Mouse (Mus musculus): ENCODE data around the gene Cdk5r1.
"Not testable (repeated sequence)": the region's sequence is repeated elsewhere in the genome, so short reads cannot be mapped to it uniquely, and the experiment has no call there.

The Cdk5r1 gene

DNA sequence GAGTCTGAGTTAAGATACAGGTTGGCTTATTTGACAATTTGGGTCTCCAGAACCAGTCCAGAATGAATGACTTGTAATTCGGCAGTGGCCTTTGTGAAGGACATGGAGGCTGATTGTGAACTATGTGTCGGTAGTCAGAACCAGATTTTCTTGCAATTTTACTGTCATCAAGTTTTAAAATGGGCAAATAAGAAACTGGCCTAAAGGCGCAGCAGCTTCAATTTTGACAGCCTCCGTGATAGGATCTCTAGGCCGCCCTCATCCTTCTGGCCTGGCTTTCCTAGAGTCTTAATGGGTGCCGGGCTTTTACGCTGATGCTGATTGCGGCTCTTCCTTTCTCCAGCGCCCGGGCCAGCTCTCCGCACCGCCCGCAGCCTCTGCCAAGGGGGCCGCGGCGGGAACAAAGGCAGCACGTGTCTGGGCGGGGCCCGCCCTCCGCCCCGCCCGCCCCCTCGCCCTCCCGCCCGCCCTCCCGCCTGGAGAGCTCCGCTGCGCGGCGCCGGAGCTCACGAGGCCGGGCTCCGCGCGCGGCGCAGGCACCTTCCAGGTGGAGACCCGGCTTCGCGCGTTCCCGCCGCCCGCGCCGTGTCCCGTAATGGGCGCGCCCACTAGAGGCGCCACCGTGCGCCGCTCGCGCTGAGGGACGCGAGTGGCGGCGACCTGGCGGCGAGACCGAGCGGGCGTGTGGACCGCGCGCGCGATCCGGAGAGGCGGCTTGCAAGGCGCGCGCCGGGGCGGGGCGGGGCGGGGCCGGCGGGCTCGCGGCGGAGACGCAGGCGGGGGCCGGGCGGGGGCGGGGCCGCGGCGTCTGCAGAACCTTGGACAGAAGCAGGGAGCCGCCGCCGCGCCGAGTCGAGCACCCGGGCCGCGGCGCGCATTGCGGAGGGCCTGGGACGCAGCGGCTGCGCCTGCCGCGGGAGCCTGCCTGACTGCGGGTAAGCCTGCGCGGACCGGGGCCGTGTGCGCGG lies at the start of gene Cdk5r1:
Cdk5r1 (plus strand) TSS at position 802 of the 968 bp plus-strand sequence.
- no peak for DNase-seq (ENCODE audit: low spot score)

DNA sequence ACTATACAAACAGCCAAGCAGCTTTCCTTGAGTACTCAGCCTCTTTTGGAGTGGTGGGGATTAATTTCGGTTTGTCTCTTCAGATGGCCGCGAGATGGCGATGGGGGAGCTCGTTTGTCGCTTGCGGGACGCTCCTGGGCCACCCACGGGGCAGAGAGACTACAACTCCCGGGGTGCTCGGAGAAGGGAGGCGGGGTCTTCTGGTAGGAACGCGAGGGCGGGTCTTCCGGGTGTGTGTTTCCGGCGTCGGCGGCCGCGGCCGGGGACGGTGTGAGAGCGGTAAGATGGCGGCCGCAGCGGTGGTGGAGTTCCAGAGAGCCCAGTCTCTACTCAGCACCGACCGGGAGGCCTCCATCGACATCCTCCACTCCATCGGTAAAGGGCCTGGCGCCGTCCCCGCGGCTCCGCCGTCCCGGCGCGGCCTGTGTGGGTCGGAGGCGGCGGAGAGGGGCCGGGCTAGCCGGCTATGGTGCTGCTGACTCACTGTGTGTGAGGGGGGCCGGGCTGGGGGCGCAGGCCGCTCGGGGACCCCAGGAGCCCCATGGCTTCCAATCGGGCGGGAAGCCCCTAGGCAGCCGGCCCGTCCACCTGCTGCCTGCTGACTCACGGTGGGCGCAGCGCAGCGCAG lies 48.3 kb upstream of the Cdk5r1 start, which contains the start of gene Psmd11:
Psmd11 (plus strand) TSS at position 235 of the 628 bp plus-strand sequence.
- DNase-seq (ENCODE audit: low spot score) = peak; percentile 90

DNA sequence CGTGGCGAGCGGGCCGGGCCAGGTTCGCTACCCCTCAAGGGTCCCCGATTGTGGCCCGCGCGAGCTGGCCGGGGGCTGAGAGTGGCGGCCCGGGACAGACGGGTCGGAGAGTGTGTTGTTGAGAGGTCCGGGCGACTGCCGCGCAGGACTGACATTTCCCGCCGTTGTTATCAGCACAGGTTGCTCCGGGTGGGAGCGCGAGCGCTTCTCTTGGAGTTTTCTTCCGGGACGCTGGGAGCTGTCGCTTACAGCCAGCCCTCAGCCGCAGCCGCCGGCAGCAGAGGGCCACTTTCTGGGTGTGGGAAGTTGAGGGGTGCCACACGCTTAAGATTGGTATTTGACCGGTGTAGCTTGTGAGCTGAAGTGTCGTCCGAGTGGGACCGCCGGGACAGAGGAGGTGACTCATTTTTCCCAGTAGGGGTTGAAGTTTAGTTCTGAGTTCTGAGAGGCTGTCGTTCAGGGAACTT lies 47.8 kb upstream of the Cdk5r1 start:
- DNase-seq (ENCODE audit: low spot score) = no peak

DNA sequence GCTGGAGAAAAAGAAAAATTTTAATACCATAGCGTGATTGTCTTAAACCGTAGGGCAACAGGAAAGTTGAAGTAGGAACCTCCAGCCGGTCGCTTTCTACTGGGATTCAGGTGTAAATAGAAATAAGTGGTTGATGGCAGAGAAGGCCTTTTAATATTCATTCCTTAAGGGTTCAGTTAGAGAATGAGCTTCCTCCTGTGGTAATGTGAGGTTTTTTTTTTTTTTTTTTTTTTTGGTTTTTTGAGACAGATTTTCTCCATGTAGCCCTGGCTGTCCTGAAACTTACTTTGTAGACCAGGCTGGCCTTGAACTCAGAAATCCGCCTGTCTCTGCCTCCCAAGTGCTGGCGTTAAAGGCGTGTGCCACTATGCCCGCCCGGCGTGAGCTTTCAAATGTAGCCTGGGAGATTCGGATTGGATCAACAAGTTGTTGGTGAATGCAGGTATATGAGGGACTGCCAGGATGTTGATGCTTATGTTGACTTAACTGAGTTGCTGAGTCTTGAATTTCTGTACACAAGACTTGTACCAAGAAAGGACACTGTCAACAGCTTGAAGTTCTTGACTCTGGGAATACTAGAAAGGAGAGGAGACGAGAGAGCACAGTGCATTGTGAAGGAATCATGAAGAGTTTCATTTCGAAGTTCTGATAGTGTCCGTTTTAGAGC lies 47.2 kb upstream of the Cdk5r1 start:
- DNase-seq (ENCODE audit: low spot score) = no peak

DNA sequence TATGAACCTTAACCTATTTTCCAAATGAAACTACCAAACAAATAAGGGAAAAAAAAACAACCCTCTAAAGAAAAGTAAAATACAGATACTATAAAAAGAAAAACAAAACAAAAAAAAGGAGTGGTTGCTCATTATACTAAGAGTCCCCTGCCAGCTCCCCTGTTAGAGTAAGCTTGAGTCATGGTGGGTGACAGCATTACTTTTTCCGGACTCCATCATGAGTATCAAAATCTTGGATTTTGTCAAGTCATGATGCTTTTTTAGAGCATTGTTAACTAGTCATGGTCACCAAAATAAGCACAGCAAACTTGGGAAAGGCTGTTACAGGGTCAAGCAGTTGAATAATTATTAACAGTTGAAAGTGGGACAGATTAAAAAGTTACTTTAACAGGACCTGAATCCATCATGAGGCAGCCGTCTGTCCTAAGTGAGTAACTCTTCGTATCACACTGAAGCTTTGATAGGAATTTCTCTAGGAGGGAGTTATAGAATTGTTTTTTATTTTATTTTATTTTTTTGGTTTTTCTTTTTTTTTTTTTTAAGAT lies 46.4 kb upstream of the Cdk5r1 start:
- no peak for DNase-seq (ENCODE audit: low spot score)

DNA sequence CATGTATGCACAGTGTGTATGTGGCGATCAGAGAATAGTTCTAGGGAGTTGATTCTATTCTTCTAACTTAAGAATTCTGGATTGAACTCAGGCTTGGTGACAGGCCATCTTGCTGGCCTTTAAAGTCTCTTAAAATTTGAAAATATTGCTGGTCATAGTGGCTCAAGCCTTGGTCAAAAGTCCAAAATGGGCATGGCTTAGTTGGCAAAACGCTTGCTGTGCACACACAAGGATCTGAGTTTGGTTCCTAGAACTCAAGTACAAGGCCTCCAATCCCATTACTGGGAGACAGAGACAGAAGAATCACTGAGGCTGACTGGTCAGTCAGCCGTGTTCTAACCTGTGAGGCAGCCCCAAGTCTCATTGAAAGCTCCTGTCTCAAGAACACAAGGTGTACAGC lies 29.9 kb upstream of the Cdk5r1 start:
- DNase-seq (ENCODE audit: low spot score) = no peak

DNA sequence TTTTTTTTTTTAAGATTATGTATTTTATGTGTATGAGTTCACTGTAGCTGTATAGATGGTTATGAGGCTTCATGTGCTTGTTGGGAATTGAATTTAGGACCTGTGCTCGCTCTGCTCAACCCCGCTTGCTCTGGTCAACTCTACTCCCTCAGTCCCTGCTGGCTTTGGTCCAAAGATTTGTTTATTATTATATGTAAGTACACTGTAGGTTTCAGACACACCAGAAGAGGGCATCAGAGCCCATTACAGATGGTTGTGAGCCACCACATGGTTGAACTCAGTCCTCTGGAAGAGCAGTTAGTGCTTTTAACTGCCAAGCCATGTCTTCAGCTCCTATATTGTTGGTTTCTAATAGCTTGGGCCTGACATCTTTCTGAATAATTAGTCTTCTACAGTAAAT lies 27.0 kb upstream of the Cdk5r1 start:
- no peak for DNase-seq (ENCODE audit: low spot score)

DNA sequence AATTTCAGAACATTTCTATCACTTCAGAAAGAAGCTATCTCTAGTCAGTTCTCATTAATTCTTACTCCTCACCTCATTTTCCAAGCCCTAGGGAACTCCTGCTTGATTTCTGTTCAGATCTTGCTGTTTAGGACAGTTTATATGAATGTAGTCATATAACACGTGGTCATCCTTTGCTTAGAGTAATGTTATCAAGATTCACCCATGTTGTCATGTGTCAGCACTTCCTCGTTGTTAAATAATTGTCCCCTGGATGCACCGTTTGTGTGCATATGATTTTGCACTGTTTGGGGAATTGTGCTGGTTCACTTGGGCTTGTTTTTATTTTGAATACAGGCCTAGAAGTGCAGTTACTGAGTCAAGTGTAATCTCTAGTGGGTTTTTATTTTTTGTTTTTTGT lies 24.6 kb upstream of the Cdk5r1 start:
- no peak for DNase-seq (ENCODE audit: low spot score)

DNA sequence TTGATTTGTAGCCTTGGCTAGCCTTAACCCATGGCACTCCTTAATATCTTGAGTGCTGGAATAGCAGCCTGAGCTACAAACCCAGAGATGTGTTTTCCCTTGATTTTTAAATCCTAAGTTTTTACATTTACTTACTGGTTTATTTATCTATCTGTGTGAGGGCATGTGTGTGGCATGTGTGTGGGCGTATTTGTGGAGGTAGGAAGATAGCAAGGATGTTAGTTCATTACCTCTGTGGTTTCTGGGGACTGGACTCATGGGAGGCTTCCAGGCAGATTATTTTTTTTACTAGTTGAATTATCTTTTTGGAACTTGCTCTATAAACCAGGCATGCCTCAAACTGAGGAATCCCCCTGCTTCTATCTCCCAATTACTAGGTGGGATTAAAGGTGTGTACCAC lies 23.6 kb upstream of the Cdk5r1 start:
- no peak for DNase-seq (ENCODE audit: low spot score)

DNA sequence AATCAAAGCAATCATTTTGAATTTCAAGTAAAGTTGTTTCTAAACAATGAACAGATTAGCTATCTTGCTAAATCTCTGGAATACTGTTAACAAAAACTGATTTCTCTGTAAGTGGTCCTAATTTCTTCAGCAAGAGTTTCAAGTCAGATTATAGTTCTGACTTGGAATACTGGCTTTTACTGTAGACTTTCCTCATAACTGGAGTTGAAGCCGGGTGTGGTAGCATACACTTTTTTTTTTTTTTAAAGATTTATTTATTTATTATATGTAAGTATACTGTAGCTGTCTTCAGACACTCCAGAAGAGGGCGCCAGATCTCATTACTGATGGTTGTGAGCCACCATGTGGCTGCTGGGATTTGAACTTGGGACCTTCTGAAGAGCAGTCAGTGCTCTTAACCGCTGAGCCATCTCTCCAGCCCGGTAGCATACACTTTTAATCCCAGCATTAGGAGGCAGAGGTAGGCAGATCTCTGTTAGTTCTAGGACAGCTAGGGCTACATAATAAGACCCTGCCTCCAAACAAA lies 13.2 kb upstream of the Cdk5r1 start:
- DNase-seq (ENCODE audit: low spot score) = not testable (repeated sequence)

DNA sequence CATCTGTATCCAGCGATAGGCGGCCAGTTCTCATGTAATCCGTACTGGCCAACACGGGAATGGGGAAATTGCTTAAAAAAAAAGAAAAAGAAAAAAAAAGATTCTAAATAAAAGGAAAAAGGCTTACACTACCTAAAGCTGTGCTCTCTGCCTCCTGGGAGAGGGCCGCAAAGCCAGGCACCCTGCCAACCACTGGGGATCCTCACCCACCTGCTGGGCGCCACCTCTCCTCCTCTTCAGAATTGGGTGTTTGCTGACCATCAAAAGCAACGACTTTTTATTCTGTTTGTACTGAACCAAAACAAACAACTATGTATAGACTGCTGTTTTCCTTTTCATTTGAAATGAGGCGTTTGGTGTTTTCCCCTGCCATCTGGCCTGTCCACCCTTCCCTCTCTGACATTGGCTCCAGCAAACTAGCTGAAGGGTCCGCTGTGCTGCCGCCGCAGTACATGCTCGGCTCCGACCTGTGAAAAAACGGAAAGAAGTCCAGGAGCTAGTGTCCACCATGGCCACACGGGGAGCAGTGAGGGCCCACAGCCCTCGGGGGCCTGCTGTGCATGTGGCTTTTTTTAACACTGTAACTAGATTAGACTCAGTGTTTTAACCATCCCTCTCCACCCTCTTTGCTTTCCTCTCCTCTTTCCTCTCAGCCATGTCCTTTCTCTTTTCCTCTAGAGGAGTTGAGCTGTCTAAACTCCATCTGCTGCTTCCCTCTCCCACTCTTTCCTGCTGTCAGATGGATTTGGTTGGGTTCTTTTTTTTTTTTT lies 4.8 kb upstream of the Cdk5r1 start:
- no peak for DNase-seq (ENCODE audit: low spot score)

DNA sequence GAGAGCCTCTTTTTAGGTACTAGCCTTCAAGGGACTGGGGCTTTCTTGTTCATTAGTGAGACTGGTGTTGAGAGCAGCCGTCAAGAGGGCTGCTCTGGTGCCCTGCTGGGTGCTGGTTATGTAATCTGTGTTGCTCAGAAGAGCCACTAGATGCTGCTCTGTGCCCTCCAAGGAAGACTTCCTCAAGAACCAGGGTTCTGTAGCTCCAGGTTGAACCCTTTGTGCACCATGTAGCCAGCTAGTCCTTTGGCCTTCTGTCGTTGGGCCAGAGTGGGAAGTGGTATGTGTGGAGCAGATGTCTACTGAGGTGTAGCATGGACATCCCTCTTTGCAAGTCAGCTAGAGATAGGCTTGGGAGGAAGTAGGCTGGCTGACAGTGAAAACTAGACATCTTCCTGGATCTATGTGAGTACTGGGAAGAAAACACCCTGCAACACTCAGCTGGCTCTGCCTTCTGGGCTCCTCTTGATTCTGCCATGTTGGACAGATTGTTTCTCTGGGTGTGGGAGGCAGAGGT lies 2.6 kb upstream of the Cdk5r1 start:
- DNase-seq (ENCODE audit: low spot score) = no peak

DNA sequence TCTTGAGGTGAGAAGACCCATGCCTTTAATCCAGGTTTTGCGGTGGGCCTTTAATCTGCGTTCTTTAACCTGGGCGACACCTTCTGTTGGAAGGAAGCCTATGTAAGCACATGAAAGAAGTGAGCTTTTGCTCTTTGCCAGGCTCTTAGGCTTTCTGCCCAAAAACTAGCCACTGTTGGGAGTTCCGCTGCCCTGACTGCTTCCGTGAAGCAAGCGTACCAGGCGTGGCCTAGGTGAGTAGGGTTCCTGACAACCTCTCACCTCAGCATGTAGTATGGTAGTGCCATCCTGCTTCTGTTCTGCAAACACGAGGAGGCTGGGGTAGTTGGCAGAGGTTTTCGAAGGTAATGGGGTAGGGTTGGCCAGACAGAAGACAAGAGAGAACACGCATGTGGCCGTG lies 2.0 kb upstream of the Cdk5r1 start:
- no peak for DNase-seq (ENCODE audit: low spot score)

DNA sequence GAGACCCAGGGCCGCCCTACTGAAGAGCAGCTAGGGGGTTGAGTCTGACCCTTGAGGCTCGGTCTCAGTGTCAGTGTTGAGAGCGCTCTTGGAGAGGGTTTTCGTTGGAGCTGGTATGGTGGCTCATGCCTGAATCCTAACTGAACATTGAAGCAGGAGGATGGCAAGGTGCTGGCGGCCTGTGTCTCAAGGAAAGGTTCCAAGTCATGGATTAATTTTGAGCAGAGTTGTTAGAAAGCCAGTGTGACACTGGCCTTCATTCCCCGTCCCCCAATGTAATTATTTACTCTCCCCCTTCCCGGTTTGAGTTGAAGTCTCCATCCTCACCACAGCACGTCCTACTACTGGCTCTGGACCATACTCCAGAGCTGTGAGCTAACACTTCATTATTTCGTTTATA lies 1.3 kb upstream of the Cdk5r1 start:
- DNase-seq (ENCODE audit: low spot score) = no peak

DNA sequence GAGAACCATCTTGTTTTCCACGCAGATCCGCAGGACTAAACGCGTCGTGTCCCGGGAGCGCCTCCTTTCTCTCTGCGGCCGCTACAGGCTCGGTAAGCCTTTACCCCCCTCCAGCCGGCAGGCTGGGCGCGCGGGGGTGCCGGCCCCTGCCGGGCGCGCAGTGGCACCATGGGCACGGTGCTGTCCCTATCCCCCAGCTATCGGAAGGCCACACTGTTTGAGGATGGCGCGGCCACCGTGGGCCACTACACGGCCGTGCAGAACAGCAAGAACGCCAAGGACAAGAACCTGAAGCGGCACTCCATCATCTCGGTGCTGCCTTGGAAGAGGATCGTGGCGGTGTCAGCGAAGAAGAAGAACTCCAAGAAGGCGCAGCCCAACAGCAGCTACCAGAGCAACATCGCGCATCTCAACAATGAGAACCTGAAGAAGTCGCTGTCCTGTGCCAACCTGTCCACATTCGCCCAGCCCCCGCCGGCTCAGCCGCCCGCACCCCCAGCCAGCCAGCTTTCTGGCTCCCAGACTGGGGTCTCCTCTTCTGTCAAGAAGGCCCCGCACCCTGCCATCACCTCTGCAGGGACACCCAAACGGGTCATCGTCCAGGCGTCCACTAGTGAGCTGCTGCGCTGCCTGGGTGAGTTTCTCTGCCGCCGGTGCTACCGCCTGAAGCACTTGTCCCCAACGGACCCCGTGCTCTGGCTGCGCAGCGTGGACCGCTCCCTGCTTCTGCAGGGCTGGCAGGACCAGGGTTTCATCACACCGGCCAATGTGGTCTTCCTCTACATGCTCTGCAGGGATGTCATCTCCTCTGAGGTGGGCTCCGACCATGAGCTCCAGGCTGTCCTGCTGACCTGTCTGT lies 747 bp downstream of the Cdk5r1 start:
- DNase-seq (ENCODE audit: low spot score) = no peak

DNA sequence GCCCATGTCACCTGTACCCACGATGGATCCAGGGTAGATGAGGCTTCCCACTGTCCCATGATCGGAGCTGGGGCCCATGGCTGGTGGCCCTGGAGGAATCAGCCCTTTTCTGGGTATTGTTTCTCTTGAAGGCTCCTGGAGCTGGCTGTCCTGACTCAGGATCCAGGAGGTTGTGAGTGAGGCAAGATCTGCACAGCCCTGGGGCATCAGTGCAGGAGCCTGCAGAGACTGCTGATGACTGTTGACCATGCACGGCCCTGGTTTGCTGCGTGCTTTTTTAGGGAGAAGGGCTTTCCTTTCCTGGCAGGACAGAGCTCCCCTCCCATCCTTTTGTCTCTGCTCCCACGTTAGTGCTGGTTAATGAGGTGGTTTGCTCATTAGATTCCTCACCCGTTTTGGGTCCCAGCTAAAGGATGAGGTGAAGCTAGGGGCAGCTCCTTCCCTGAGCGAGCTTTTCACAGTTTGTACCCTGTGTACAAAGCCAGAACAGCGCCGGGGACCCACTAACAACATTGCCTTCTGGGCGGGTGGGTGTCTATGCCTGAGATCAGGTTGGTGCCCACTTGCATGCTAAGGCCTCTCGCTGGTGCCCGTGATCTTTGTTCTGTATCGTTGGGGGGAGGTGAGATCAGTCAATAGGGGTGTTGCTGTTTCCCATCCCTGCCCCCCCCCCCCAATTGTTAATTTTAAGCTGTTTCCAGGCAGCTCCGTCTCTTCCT lies 2.0 kb downstream of the Cdk5r1 start:
- no peak for DNase-seq (ENCODE audit: low spot score)

DNA sequence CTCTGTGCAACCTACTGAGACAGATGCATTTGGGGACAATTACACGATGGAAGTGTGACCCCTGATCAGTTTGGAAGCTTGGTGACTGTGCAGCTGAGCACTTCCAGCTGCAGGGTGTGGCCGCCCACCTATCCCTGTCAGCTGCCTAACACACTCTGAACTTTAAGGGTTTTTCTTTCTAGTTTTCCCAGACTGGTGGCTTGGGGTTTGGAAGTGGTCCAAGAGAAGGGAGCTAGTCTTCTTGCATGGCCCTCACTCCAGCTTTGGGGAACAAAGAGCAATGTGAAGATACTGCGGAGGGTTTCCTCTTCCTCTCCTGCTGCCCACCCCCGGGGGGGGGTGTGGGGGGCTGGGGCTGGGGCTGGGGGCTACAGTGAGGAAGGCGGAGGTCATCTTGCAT lies 2.6 kb downstream of the Cdk5r1 start:
- no peak for DNase-seq (ENCODE audit: low spot score)

DNA sequence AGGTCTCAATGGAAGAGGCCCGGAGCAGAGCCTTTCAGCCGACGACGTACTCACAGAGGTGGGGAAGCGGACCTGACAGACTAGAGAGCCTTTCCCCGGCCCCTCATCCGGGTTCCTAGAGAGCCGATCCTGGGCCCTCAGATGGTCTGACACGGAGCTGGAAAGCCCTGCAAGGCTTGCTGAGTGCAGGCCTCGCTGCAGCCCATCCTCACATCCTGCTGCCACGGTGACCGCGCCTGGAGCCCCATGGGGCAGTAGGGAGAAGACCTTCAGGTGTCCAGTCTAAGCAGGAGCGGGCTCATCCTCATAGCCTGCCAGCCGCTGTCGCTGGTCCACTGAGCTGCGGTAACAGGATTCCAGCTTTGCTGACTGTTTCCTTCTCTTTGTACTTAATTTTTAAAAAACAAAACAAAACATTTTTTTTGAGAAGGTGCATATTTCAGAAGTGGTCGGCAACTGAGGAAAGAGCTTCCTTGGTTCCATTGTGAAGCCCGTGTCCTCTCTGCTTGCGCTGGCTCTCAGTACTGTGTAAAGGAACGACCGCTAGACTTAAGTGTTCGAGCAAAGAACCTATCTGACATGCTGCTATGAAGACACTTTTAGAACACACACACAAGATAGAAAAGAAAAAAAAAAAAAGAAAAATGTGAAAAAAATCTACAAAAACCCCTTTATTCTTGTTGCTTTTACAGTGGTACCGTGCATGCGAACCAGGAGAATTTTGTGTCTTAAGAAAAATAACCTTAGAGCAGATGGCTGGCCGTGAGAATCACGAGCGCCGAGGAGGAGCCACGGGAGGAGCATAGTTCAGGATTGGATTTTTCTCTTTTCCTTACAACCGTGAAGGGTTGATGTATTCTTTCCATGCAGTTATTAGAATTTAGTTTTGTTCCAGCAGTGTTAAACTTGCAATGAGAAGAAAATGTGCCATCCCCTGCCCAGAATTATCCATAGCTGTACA lies 3.4 kb downstream of the Cdk5r1 start:
- no peak for DNase-seq (ENCODE audit: low spot score)

Data from layer of hippocampus, adult 9-10 months (tissue).